Mouse (Mus musculus) limb, embryonic 12.5 days (tissue): ENCODE data around the gene Kcnq5. TPM values are rescaled to one million over a fixed set of nuclear protein-coding genes. Genes with fewer than 3 reads are reported as not detected.
"Not testable (repeated sequence)": the region's sequence is repeated elsewhere in the genome, so short reads cannot be mapped to it uniquely, and the experiment has no call there.

Experiments
- ATAC-seq: fragments of 200-750 bp; cut with Nextera tagmentation; 2 replicates; pipeline ENCODE4 v1.8.0; 2017; ENCODE audit warnings: low read depth, moderate TSS enrichment; ENCODE audit not compliant: insufficient number of reproducible peaks, insufficient read depth, low FRiP score, low TSS enrichment
- H3K27ac ChIP-seq: fragments of 300-500 bp; sonication (generic); 2 replicates; pipeline ENCODE4 v1.5.1; 2016; ENCODE audit warnings: mild to moderate bottlenecking, moderate library complexity
- H3K27me3 ChIP-seq: fragments of 300-500 bp; sonication (generic); 2 replicates; pipeline ENCODE4 v1.6.1; 2016; ENCODE audit warnings: mild to moderate bottlenecking, moderate library complexity
- H3K36me3 ChIP-seq: fragments of 300-500 bp; sonication (generic); 2 replicates; pipeline ENCODE4 v1.6.1; 2016; ENCODE audit warnings: mild to moderate bottlenecking, moderate library complexity
- H3K4me1 ChIP-seq: fragments of 300-500 bp; sonication (generic); replicated peaks from 2 replicates; pipeline ENCODE4 v1.6.1; 2016
- H3K4me2 ChIP-seq: fragments of 300-500 bp; sonication (generic); 2 replicates; pipeline ENCODE4 v1.6.1; 2016; ENCODE audit warnings: mild to moderate bottlenecking, moderate library complexity
- H3K4me3 ChIP-seq: fragments of 300-500 bp; sonication (generic); replicated peaks from 2 replicates; pipeline ENCODE4 v1.5.1; 2016; ENCODE audit warnings: mild to moderate bottlenecking
- H3K9ac ChIP-seq: fragments of 300-500 bp; sonication (generic); replicated peaks from 2 replicates; pipeline ENCODE4 v1.6.1; 2016; ENCODE audit warnings: mild to moderate bottlenecking, moderate library complexity
- H3K9me3 ChIP-seq: fragments of 300-500 bp; sonication (generic); 2 replicates; pipeline ENCODE4 v1.6.1; 2016; ENCODE audit warnings: mild to moderate bottlenecking, moderate library complexity
- WGBS: fragments of 180-500 bp; shearing (Covaris S2); methylation state at CpG from one replicate; pipeline ENCODE4 v1.1.7; 2016; 5-methylcytosine and 5-hydroxymethylcytosine counted together
- polyA plus RNA-seq: library from polyadenylated mRNA; unstranded; fragments of >200 nt; fragmentation: Nextera tagmentation; extraction: Ambion mirVana; gene quantifications from 2 replicates; pipeline ENCODE4 v1.2.1, GENCODE M21; 2016

Kcnq5 gene
- polyA plus RNA-seq, 1 experiment from 2014 or later: 2.5 TPM

DNA sequence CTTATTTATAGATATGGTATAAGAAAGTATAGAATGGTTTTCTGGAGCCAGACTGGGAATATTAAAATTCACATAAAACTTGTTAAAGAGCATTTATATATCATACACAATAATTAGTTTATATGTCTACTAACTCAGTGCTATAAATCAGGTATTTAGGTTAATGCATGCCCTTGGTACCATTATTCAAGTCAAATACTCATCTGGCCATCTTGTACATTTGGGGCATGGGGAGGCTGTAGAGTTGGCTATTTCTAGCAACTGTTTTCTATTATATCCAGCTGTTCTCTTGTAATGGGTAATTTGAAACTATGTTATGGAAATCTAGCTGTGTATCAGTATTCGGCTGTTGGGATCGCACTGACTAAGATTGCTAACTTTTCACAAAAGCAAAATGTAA is 339.3 kb downstream of the Kcnq5 start:
- Histone ChIP-seq H3K9ac (no peak overlapping the region), H3K4me3 (no peak overlapping the region), H3K27me3 (no peaks in the 10 kb centered on the region), H3K4me2 (no peak overlapping the region), H3K27ac (no peak overlapping the region), H3K9me3 (no peaks in the 10 kb centered on the region), H3K36me3 (no peaks in the 10 kb centered on the region), H3K4me1 (no peaks in the 10 kb centered on the region)
- WGBS: 52% methylated on average over 2 of the region's 2 CpGs
- ATAC-seq: 0 out of 2 replicates have a peak, but pooled peaks have one; percentile 68

DNA sequence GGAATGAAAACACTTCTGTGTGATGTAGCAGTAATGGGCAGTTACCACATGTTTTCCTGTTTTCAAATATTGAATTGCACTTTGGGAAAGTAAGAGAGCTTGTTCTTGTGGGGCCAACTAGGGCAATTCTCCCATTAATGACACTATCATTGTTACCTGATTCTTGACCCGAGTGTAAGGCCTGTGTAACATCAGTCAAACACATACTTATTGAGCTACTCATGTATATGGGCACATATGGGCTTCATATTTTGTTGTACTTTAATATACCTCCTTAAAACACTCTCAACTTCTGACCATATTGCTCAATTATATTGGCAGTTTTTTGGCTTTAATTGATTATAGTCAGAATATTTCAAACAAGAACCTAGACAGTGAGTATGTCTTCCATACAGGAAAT is 339.7 kb downstream of the Kcnq5 start:
- no peak overlapping the region for H3K27ac ChIP-seq
- H3K4me1 ChIP-seq: no peaks in the 10 kb centered on the region
- no peak overlapping the region for H3K4me2 ChIP-seq
- H3K4me3 ChIP-seq: no peak overlapping the region
- no peaks in the 10 kb centered on the region for H3K9me3 ChIP-seq
- no peak overlapping the region for H3K9ac ChIP-seq
- no peaks in the 10 kb centered on the region for H3K27me3 ChIP-seq
- WGBS: 37% methylated on average over 1 of the region's 1 CpGs
- peak; percentile 79; the same call in 1 of the 2 replicates for ATAC-seq
- no peaks in the 10 kb centered on the region for H3K36me3 ChIP-seq

DNA sequence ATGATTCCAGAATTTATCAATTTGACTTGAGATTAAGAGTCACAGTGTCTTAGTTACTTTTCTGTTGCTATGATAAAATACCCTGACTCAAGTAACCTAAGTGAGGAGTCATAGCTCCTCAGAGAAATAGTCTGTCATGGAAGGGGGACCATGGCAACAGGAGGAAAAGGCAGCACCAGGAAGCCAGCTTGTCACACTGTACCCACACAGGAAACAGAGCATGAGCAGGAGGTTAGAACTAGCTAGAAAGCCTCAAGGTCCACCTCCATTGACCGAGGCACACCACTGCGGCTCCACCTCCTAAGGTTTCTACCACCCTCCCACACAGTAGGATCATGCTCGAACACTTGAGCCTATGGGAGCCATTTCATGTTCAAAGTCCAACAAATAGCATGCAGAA is 343.0 kb downstream of the Kcnq5 start:
- H3K4me2 ChIP-seq: no peak overlapping the region
- no peaks in the 10 kb centered on the region for H3K27me3 ChIP-seq
- no peaks in the 10 kb centered on the region for H3K36me3 ChIP-seq
- WGBS: 88% methylated on average over 3 of the region's 3 CpGs
- no peak overlapping the region for H3K9ac ChIP-seq
- H3K4me1 ChIP-seq: no peaks in the 10 kb centered on the region
- ATAC-seq: no peak
- no peak overlapping the region for H3K27ac ChIP-seq
- no peak overlapping the region for H3K4me3 ChIP-seq
- H3K9me3 ChIP-seq: no peaks in the 10 kb centered on the region

DNA sequence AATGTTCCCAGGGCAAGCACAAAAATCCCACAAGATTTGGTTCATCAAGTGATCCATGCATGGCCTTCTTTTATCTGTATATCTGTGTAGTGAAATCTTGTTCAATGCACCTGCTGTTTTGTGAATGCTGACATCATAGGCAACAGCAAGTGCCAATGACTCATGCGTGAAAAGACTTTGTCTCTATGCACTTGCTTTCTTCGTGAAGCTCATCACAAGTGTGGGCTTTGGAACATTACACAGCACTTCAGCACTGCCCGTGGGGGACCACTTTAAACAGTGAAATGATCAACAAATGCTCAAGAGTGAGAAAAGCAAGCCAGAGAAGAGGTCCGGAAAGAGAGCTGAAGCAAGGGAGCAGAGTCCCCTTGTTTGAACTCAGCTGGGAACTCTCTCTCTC is 345.1 kb downstream of the Kcnq5 start:
- whole genome bisulfite sequencing: 76% methylated on average over 4 of the region's 4 CpGs

DNA sequence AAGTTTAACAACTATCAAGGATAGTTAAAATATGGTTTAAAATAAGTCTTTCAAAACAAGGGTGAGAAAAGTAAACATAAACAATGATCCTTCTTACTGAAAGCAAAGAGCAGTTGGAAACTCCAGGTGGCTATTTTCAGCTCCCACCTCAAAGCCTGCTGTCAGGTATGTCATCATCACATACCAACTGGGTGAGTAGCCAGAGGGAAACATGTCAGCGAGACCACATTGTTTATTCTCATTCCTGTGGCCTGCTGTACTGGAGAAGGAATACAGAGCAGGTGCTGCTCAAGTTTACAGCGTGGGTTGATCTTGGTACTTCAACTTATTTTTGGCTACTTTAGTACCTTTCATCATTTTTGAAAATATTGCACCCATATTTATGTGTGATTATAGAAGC is 347.8 kb downstream of the Kcnq5 start:
- no peak for ATAC-seq
- Histone ChIP-seq H3K36me3 (no peaks in the 10 kb centered on the region), H3K27ac (no peak overlapping the region), H3K9ac (no peak overlapping the region), H3K27me3 (no peaks in the 10 kb centered on the region), H3K9me3 (no peaks in the 10 kb centered on the region), H3K4me3 (no peak overlapping the region), H3K4me1 (no peaks in the 10 kb centered on the region), H3K4me2 (no peak overlapping the region)
- 71% methylated on average over 2 of the region's 2 CpGs for WGBS

More for the DNA sequence above, 345.1 kb downstream of the Kcnq5 start:
- H3K4me1 ChIP-seq: no peaks in the 10 kb centered on the region
- H3K9ac ChIP-seq: no peak overlapping the region
- H3K4me2 ChIP-seq: no peak overlapping the region
- no peaks in the 10 kb centered on the region for H3K27me3 ChIP-seq
- no peak for ATAC-seq
- H3K27ac ChIP-seq: no peak overlapping the region
- no peaks in the 10 kb centered on the region for H3K9me3 ChIP-seq
- no peaks in the 10 kb centered on the region for H3K36me3 ChIP-seq
- no peak overlapping the region for H3K4me3 ChIP-seq

DNA sequence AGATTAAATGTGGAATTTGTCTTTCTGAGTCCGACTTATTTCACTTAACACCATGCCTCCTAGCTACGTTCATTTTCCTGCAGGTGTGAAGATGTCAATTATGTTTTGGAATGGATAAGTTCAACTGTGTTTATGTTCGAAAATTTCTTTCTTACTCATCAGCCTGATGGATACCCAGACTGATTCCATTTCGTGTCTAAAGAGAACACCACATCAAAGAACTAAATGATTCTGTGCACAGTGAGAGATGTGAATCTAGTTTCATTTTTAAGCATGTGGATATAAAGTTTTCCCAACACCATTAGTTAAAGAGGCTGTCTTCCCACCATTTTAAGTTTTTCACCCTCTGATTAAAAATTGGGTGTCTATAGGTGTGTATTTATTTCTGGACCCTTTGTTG is 357.7 kb downstream of the Kcnq5 start:
- no peak overlapping the region for H3K4me3 ChIP-seq
- no peaks in the 10 kb centered on the region for H3K27me3 ChIP-seq
- H3K4me2 ChIP-seq: no peak overlapping the region
- no peaks in the 10 kb centered on the region for H3K9me3 ChIP-seq
- 67% methylated on average over 4 of the region's 4 CpGs for WGBS
- no peak overlapping the region for H3K9ac ChIP-seq
- H3K36me3 ChIP-seq: no peaks in the 10 kb centered on the region
- no peak overlapping the region for H3K27ac ChIP-seq
- no peak for ATAC-seq
- H3K4me1 ChIP-seq: no peaks in the 10 kb centered on the region

DNA sequence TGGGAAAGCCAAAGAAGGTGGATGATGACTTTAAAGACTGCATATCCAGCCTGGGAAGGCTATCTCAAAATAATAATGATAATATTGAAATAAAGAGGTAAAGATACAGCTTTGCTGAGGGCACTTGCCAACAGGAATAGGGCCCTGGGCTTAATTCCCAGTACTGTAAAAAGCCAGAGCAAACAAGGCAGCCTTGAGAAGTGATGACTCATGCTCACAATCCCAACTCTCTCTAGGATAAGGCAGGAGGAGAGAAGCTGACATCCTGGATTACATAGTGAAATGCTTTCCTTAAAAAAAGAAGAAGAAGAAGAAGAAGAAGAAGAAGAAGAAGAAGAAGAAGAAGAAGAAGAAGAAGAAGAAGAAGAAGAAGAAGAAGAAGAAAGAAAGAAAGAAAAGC is 359.2 kb downstream of the Kcnq5 start:
- no peak overlapping the region for H3K9ac ChIP-seq
- H3K27me3 ChIP-seq: no peaks in the 10 kb centered on the region
- no peaks in the 10 kb centered on the region for H3K4me1 ChIP-seq
- no peak overlapping the region for H3K4me2 ChIP-seq
- no peaks in the 10 kb centered on the region for H3K9me3 ChIP-seq
- H3K4me3 ChIP-seq: no peak overlapping the region
- no peaks in the 10 kb centered on the region for H3K36me3 ChIP-seq
- no peak overlapping the region for H3K27ac ChIP-seq
- no peak for ATAC-seq

DNA sequence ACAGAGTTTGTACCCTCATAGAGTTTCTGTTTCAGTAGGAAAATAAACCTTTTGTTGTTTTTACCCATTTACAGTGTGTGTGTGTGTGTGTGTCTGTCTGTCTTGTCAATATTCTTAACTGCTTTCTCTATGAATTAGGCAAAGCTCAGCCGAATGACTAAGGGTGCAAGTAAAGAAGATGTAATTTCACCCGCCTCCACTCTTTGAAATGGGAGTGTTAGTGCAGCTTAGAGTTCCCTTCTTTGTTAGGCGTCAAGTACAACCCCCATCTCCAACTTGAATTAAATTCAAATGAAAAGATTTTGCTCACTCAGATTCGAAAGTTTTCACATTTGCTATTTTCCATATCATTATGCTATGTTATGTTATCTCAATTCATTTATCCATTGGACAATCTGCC is 361.1 kb downstream of the Kcnq5 start:
- H3K4me3 ChIP-seq: no peak overlapping the region
- 77% methylated on average over 4 of the region's 4 CpGs for WGBS

DNA sequence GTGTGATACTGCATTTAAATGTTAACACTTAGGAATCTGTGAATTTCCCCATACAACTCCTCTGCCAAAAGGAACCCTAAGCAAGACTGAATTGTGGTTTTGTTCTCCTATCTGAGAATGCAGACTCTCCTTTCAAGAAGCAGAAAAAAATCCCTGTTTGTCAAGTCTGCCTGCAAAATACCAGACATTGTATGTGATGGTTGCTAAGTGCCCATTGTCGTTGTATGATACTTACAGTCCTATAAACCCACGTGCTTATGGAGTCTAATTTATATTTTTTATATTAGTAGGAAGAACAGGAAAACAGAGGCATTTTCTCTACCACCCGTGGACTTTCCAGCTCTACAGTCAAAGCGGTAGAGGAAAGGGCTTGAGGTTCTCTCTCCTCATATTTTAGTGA is 367.9 kb downstream of the Kcnq5 start:
- Histone ChIP-seq H3K4me1 (no peaks in the 10 kb centered on the region), H3K4me3 (no peak overlapping the region), H3K9ac (no peak overlapping the region), H3K27ac (no peak overlapping the region), H3K4me2 (no peak overlapping the region), H3K27me3 (no peaks in the 10 kb centered on the region), H3K9me3 (no peaks in the 10 kb centered on the region), H3K36me3 (no peaks in the 10 kb centered on the region)
- 68% methylated on average over 4 of the region's 4 CpGs for WGBS
- no peak for ATAC-seq

More for the DNA sequence above, 361.1 kb downstream of the Kcnq5 start:
- no peak overlapping the region for H3K27ac ChIP-seq
- H3K4me1 ChIP-seq: no peaks in the 10 kb centered on the region
- no peaks in the 10 kb centered on the region for H3K27me3 ChIP-seq
- H3K36me3 ChIP-seq: no peaks in the 10 kb centered on the region
- no peak overlapping the region for H3K4me2 ChIP-seq
- no peaks in the 10 kb centered on the region for H3K9me3 ChIP-seq
- no peak for ATAC-seq
- no peak overlapping the region for H3K9ac ChIP-seq

DNA sequence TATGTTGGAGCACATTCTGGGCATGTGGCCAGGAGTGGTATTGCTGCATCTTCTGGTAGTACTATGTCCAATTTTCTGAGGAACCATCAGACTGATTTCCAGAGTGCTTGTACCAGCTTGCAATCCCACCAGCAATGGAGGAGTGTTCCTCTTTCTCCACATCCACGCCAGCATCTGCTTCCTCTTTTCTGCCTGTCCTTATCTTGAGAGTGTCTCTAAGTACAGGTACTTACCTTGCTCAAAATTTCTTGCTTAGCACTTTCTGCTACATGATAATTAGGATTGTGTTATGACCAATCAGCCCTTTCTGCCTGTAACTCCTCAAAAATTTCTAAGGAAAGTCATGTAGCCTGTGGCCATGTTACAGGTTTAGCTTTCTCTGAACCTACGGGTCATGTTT is 394.3 kb downstream of the Kcnq5 start:
- H3K4me3 ChIP-seq, H3K36me3 ChIP-seq, ATAC-seq, H3K27ac ChIP-seq, H3K9ac ChIP-seq, H3K9me3 ChIP-seq, H3K27me3 ChIP-seq, H3K4me2 ChIP-seq, H3K4me1 ChIP-seq: not testable (repeated sequence)
- 80% methylated on average over 2 of the region's 2 CpGs for WGBS

DNA sequence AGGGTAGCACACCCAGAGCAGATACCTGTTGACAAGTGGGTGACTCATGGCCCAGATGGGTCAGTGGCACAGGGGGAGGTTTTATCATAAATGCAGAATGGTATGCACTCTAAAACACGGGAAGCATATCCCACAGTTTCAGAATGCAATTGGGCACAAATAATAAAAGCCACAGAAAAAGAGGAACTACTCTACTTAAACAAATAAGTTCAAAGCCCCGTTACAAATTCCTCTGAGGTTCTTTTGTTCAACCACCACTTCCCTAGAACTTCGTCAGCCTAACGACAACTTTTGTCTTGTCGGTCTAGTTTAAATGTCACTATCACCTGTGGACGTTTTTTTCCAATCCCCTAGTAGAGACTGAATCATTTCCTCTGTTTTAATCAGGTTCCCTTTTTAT is 407.1 kb downstream of the Kcnq5 start:
- no peak overlapping the region for H3K4me3 ChIP-seq
- H3K4me1 ChIP-seq: no peaks in the 10 kb centered on the region
- H3K36me3 ChIP-seq: no peaks in the 10 kb centered on the region
- H3K4me2 ChIP-seq: no peak overlapping the region
- no peaks in the 10 kb centered on the region for H3K27me3 ChIP-seq
- no peaks in the 10 kb centered on the region for H3K9me3 ChIP-seq
- no peak overlapping the region for H3K9ac ChIP-seq
- 74% methylated on average over 6 of the region's 6 CpGs for WGBS
- no peak for ATAC-seq
- no peak overlapping the region for H3K27ac ChIP-seq

DNA sequence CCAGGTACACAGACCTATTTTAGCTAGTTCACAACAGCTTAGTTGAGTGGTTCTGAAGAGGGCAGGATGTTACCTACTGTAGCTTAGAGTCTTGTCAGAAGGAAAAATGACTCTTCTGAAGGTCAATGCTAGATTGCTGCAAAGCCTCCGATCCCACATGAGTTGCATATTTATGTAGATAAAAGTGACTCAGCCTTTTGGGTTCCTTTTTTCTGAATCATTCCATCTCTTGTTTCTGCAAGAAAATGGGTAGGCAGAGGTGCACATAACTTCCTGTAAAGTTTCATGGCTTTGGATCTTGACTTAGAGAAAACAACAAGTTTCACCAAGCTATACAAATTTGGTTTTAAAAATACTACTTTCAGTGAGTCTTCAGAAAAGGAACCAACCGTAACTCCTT is 409.0 kb downstream of the Kcnq5 start:
- WGBS: 90% methylated on average over 2 of the region's 2 CpGs
- ATAC-seq: no peak
- H3K4me2 ChIP-seq: no peak overlapping the region
- H3K4me3 ChIP-seq: no peak overlapping the region
- no peak overlapping the region for H3K27ac ChIP-seq
- no peaks in the 10 kb centered on the region for H3K36me3 ChIP-seq
- H3K9me3 ChIP-seq: no peaks in the 10 kb centered on the region
- no peaks in the 10 kb centered on the region for H3K4me1 ChIP-seq
- H3K9ac ChIP-seq: no peak overlapping the region
- H3K27me3 ChIP-seq: no peaks in the 10 kb centered on the region
